Mouse (Mus musculus): ENCODE measurements at regions not wholly inside any gene's neighbourhood (a gene's known extent, or its start where the extent isn't known, plus 50 kb on each side); places are given as distances from the start of the nearest gene placed in this dataset.

DNA sequence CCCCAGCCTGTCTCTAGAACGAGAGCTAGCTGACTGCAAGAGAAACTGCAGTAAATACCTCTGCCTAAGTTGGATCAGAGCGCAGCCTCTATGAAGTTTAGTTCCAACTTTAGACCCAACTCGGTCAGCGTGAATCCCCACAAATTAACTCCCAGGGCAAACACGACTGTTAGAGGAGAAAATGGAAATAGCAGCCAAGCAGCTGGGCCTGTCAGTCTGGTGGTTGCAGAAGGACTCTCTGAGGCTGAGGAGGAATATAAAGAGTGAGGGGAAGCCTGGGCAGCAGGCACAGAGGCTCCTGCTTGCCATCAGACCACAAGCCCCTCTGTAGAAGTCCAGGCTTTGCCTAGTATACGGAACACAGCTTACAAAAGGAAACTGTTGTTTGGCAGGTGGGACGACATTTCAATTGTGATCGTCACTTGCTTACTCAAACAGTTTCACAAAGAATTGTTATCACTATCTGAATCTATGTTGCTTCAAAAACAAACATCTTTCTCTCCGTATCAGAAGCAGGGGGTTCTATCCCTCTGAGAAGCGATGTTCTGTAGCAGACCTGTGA, 135.0 kb downstream of the Lmo4 start:
- no peak for DNase-seq

DNA sequence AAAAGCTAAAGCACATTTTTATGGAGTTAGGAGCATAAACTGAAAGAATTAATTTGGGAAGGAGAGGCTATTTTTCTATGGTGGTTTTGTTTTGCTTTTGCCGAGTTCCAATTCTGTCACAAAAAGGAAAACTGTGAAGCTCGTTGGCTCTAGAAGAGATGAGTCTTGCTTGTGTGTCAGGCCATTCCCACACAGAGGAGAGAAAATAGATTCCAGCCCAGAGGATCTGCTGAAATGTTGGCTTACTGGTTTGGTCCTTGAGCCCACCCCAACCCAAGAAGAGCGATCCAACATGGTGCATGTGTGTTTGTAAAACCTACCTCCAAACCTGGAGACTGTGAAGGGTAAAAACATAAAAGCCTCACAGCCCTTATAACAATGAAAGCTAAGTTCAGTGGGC, 138.0 kb downstream of the Lmo4 start:
- no peak for DNase-seq

DNA sequence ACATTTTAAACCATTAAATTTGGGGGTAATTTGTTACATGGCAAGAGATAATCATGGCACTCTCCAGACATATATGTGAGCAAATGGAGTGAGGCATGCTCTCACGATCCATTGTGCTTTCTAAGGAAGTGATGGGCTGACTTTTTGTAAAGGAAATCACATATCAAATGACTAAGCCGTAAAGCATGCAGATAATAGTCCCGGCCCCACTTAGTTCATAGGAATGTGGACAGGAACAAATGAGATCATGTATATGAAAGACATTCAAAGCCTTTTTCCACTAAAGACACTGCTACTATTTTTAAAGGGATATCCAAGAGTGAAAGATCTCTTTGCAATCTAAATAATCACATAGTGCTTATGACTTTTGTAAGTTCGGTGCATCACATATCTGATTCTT, 146.9 kb downstream of the Lmo4 start:
- no peak for DNase-seq

DNA sequence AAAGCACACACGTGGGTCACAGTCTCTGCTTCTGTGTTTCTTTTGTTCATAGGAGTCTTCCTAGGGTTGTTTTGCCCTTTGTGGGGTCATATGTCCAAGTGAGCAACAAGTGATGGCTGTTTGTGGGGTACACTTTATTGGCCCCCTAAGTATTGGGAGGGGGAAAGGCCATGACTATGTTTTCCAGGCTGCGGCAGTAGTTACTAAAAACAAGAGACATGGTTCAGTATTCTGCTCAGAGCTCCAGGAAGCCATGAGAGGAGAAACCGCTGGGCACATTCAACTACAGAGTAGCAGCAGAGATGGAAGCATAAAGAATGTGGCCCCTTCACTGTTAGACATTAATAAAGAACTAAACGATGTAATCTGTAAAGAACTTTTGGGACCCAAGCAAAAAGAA, 154.7 kb downstream of the Lmo4 start:
- no peak for DNase-seq

DNA sequence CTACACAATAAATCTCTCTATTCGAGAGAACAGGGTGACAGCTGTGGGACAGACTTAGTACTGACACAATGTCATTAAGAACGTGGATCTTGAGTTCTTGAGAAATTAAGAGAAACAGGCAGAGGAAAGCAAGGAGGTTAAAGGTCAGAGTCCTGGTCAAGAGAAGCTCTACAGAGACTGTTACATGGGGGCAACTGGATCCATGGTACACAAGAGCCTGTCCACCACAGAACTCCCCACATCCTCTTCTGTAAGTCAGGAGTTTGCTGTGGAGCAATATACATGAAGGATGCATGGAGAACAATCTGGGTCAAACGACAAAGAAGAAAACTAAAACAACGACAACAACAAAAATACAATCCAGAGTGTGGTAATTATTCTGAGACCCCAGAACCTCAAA, 155.8 kb downstream of the Lmo4 start:
- peak; percentile 51 for DNase-seq

DNA sequence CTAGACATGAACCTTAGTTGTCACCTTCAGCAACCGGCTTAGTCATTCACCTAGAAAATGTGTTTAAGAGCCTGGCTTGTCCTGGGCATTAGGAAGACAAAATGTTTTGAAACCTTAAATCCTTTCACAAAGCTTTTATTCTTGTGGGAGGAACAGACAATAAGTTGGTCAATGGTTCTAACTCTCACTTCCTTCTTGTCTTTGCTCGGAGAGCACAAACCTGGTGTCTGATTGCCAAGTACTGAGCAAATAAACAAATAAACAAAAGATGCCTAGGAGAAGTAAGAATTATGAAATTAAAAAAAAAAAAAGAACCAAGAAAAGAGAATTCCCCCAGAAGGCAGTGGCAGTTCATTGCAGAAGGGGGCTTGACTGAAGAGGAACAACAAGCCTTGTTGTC, 160.7 kb downstream of the Lmo4 start:
- DNase-seq = peak; percentile 19

DNA sequence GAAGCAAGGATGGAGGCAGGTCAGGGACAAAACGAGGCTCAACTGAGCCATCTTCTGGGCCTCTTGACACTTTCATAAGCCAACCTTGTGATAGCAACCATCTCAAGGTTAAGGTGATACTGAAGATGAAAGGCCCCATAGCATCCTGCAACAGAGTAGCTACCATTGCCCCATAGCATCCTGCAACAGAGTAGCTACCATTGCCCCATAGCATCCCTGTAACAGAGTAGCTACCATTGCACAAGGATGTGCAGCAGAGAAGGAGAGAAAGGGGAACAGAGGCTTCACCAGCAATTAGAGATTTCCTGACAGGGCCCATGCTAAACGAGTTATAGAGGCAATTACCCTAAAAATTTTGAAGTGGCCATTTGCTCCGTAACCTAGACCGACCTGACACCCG, 163.2 kb downstream of the Lmo4 start:
- DNase-seq = peak; percentile 37

DNA sequence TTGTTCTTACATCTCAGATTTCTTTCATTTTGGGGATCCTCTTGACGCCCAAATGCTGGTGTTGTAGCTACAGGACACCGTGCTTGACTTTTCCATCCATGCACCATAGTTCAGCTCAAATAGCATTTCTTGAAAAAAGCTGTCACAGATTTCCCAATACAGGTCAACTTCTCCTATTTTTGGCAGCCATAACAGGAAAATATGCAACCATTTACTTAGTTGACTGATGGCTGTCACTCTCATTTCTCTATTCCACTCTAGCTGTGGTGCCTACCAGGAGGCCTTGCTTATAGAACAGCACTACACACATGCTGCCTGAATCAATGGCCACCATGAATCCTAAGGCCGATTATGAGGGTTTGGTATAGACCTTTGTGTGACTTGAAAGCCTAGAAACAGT, 165.5 kb downstream of the Lmo4 start:
- DNase-seq = peak; percentile 18

DNA sequence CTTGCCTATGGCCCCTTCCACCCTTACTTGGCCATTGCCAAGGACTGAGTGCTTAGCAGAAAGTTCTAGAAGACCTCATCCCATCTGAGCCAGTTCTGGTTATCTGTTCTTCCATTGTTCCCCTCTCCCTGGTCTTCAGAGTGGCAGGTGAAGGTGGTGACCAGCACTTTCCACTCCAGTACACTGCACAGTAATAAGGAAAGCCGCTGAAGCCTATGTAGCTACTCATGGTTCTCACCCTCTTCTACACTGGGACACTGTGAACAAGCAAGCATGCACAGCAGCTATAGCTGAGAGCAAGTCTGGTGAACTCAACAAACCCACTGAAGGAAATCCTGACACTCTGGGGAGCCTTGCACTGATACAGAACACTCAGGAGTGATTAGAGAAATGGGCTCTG, 175.4 kb downstream of the Lmo4 start:
- no peak for DNase-seq

DNA sequence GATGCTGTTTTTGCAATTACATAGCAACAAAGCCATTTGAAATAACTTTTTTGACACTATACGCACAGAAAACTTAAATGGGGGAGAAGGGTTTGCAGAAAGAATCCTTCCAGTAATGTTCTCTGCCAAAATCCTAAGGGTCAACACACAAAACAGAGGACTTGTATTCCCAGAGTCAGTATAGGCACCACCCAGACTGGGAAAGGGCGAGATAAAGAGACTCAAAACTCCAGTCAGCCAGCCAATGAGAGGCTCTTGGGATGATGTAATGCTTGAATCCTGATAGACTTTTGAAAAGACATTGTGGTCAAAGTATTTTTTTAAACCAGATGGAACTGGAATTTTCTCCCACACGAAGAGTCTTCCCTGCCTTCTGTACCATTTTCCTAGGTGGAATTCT, 175.9 kb downstream of the Lmo4 start:
- no peak for DNase-seq

DNA sequence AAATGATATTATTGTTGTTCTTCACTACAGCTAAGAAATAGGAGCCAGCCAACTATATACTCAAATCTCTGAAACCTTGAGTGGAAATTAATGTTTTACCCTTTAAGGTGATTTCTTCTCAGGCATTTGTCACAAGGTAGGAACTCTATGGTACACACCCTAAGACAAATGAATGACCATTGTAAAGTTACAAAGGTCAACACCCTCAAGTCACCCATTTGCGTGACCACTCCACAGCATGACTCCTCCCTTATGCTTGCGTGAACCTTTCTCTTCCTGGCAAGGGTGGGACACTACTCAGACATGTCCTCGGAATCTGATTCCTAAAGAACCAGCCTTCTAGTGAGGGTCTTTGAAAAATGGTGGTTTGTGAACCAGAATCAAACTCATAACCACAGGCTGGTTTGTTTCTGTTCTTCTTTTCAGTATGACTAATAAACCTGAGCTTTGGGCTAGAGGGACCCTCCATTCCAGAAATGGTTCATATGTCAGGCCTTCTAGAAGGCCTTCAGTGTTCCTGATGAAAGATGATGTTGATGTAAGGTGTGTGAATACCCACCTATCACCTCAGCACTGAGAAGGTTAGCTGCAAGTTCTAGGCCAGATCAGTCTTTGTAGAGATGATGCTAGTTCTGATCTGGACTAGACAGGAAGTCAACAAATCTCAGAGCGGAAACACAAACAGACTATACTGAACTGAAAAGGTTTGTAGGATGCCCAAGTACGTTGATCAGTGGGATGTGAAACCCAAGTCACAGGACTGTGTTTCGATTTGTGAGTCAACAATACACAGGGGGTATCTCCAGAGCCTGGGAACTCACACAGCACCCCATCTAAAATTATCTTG, 177.7 kb downstream of the Lmo4 start:
- DNase-seq = no peak

DNA sequence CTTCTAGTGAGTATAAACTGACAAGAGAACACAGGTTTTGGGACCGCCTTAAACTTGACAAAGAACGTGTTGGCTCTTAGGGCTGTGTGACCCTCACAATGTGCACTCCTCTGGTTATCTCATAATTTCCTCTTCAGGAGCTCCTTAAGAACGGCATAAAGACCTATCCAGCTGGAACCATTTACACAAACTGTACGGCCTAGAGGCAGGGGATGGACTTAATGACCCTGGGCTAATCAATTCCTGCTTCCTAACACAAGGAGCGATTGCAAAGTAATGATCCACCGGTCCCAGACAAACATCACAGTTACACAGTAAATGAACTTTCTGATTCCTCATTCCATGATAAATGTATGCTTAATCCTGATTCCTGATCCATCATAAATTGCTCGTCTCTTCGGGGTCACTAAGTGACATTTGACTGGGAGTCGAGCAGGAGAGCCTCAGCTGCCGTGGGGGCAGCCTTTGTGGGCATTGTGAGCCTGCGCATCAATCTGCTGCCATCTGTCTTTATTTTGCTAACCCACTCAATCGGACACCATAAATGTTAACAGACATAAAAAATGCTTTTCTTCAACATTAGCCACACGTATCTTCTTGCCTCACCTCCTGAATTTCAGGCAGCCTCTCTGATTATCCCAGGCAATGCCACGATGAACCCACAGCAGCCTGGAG, 179.4 kb downstream of the Lmo4 start:
- DNase-seq = no peak

DNA sequence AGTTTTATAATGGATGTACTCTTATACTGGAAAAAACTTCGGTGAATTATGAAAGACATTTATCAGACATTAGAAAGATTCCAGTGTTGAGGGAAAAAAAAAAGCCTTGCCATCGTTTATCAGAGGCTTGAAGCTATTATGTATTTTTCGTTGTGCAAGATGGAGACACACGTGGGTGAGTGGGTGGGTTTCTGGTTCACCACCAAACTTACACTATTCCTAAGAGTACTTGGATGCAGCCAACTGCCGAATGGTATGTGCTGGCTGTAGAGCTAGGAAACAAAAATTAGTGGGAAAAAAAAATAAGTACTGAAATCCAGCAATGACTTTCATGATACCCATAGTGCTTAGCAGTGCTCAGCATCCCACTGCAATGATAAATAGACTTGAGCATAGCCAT, 180.8 kb downstream of the Lmo4 start:
- no peak for DNase-seq

DNA sequence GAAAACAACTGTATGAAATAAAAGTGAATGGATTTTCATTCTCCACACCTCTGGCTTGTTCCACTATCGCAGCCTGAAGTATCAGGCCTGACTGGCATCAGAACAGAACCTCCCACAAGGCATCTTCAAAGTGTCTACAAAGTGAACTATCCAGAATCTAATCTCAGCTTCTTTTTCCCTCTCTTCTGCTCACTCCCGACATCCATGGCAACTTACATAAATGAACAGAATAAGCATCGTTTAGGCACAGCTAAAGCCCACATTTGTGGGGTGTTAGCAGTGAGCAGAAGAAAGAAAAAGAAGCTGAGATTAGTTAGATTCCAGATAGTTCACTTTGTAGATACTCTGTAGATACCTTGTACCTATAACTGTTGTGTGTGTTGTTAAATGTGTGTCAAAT, 182.0 kb downstream of the Lmo4 start:
- no peak for DNase-seq

DNA sequence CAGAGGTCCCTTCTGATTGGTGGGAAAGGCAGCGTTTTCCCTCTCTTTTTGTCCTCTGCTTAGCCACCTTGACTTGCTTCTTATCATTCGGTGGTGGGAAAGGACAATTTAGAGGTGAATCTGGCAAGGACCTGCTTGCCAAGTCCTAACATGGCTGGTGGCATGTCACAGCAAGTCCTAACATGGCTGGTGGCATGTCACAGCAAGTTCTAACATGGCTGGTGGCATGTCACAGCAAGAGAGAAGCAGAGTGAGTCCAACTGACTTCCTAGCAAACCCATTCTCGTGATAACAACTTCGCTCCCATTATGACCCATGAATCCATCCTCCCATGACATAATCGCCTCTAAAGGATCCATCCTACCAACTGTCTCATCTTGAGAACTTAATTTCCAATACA, 183.1 kb downstream of the Lmo4 start:
- no peak for DNase-seq

DNA sequence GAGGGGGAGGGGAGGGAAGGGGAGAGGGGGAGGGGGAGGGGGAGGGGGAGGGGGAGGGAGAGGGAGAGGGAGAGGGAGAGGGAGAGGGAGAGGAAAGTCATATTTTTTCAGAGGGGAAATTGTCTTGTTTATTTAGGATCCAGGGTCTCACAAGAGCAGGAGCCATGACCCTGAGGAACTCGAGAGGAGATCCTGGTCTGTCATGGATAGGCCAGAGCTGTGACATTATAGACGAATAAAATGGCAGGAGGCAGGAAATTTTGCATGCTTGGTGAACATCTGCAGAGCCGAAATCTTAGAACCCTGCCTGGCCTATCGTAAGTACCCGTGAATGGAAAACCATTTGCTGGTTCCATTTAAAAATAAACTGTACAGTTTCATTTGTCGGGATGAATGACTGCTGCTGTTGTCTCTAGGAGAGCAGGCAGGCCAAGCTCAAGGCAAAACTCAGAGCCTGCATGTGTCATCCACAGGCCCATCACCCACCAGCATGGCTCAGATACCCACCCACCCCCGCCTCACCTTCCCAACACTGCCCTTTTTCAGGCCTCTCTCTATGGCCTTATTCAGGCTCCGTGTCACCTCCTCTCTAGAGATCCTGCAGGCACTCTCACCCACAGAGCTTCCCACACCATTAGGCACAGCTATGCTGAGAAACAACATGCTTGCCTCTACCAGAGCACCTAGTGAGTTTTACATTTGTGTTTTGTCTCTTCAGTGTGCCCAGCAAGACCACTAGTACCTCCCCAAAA, 184.7 kb downstream of the Lmo4 start:
- DNase-seq = no peak

DNA sequence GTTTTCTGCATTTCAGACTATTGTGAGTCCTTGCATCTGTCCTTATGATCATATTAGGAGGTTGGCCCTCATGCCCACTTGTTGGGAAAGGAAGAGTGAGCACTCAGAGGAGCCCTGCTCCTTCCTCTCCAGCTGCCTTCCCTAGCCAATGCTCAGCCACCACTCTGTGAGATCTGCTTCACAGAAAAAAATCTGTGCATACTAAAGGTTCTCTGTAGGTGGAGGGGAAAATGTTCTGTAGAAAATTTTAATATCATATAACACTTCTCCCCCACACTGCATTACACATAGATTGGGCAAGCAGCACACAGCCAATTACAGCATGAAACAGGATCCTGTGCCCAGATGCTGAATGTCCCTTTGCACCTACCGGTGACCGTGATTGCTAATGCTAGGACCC, 185.7 kb downstream of the Lmo4 start:
- DNase-seq = no peak

DNA sequence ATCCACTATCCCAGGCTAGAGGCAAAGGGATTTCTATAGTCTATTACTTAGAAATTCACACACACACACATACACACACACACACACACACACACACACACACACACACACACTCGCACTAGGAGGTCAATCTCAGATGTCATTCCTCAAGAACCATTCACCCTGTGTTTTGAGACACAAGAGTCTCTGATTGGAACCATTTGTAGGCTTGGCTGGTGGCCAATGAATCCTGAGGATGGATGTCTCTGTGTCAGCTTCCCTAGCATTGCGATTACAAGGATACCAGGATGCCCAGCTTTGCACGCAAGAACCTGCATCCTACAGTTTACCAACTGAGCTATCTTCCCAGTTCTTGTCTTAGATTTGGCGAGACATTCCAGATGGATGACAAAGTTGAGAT, 186.5 kb downstream of the Lmo4 start:
- DNase-seq = peak; percentile 11

DNA sequence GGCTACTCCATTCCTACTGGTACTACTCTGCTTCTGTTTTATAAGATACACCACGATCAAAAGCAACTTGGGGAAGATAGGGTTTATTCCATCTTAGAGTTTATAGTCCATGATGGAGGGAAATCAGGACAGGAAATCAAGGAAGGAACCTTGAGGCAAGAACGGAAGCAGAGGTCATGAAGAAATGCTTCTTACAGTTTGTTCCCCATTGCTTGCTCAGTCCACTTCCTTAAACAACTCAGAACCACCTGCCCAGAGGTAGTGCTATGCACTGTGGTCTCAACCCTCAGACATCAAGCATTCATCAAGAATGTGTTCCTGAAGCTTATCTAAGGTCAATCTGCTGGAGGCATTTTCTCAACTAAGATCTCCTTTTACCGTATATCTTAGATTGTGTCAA, 189.8 kb downstream of the Lmo4 start:
- DNase-seq = peak; percentile 6

DNA sequence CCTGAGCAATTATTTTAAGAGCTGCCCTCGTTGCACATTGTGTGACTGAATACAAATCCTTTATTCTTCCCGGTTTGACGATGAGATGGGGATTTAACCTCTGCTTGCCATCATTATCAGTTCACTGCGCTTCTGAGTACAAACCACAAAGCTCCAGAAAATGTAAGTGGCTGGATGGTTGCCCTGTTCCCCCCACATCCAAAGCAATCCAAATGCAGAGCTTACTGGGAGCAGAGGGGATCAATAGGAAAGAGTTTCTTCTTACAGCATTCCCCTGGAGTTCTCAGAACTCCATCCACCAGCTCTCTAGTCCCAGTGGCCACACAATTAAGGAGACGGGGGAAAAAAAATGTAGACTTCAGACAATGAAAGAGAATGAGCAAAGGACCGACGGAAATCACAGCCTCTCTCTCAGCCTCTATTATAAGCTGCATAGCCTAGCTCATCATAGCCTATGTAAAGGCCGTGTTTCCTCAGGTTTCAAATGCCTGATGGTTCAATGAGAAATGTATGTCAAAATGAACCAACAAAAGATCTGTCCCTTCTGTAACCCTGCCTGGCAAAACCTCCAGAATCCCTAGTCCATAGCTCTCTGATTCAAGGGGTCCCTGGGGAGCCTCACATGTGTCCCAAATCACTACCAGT, 191.4 kb downstream of the Lmo4 start:
- DNase-seq = no peak

DNA sequence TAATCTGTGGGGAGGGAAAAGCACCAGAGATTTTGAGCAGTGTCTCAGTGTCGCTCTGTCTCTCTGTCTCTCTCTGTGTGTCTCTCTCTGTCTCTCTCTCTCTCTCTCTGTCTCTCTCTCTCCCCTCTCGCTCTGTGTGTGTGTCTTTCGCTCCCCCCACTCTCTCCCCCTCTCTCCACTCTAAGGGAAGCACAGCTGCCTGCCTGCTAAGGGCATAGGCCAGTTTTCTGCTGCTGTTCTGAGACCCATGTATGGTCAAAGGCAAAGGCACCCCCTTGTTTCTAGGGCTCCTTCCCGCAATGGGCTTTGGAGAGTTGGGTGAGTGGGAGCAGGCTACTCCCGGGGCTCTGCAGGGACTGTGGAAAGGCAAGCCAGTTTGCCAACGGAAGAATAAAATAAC, 192.2 kb downstream of the Lmo4 start:
- DNase-seq = no peak

DNA sequence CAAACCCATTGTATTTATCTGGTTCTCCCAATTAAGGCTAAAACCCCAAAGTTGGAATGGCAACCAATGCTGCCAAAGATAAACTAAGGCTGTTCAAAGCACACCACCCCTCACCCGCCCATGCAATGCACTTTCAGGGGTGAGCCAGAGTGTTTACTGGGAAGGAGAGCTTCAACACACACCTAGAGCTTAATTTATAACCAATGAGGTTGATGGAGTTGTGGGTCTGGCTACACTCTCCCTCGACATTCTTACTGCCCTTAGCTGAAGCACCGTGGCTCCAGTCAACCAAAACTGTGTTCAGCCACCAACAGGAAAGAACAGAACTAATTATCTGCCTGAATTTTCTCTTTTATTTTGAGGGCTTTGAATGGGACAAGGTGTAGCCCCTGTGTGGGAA, 192.8 kb downstream of the Lmo4 start:
- no peak for DNase-seq

DNA sequence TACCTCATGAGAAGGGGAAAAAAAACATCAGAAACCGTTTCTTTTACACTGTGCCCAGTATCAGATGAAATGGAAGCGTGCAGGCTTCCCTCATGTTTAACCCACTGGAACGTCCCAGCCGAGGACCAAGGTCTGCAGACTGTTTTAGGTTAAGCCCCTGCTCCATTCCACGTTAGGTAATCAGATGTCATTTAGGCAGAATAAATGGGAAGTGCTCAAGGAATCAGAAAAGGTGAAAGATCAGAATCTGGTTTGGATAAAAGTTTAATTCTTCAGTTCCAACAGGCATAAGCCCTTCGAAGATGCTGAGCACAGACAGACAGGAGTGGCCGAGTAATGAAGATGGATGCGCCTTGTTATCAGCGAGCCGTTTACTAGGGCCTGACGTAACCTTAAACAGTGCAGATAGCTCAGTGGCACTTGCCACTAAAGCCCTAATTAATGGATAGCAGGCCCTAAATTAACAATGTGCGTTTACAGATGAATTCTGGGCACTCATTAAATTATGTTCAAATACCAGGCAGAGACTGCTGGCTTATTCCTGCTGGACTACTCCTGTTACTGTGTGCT, 193.5 kb downstream of the Lmo4 start:
- DNase-seq = no peak
